Mouse (Mus musculus) MN1 (cell line): ENCODE data around the gene Scgb1c1.

Experiments
- DNase-seq: peaks from one replicate; pipeline ENCODE4 v3.0.0-alpha.2; 2016; ENCODE audit warnings: low spot score

Gene Scgb1c1

GRCm38 (mm10) chr7:140843806-140844205 is 1.5 kb upstream of the Scgb1c1 start:
- no peak for DNase-seq

GRCm38 (mm10) chr7:140845683-140846082 is 336 bp downstream of the Scgb1c1 start:
- no peak for DNase-seq

- no peak for DNase-seq
Measured at GRCm38 (mm10) chr7:140846676-140847075, 1.3 kb downstream of the Scgb1c1 start.

GRCm38 (mm10) chr7:140847755-140848580 is 2.6 kb downstream of the Scgb1c1 start, which contains the start of gene Odf3:
TSS of gene Odf3 (plus strand) at chr7:140847805.
- peak; percentile 61 for DNase-seq

- DNase-seq: no peak
Measured at GRCm38 (mm10) chr7:140848591-140848990, 3.2 kb downstream of the Scgb1c1 start.

- DNase-seq: no peak
Measured at GRCm38 (mm10) chr7:140851916-140852315, 6.6 kb downstream of the Scgb1c1 start.

- no peak for DNase-seq
Measured at GRCm38 (mm10) chr7:140853386-140853785, 8.0 kb downstream of the Scgb1c1 start.

GRCm38 (mm10) chr7:140854483-140854882 is 9.1 kb downstream of the Scgb1c1 start:
- DNase-seq: no peak

GRCm38 (mm10) chr7:140855181-140855580 is 9.8 kb downstream of the Scgb1c1 start:
- no peak for DNase-seq

- DNase-seq: peak; percentile 93
Measured at GRCm38 (mm10) chr7:140855860-140856784, 10.8 kb downstream of the Scgb1c1 start, which contains the start of gene Gm45785. TSS of gene Gm45785 (minus strand) at chr7:140856331.

GRCm38 (mm10) chr7:140856785-140857549 is 11.6 kb downstream of the Scgb1c1 start, which contains the start of gene Ric8a:
TSS of gene Ric8a (plus strand) at chr7:140856957.
- DNase-seq: peak; percentile 90

- peak; percentile 56 for DNase-seq
Measured at GRCm38 (mm10) chr7:140857550-140858505, 12.5 kb downstream of the Scgb1c1 start, which contains the start of gene Bet1l. TSS of gene Bet1l (minus strand) at chr7:140857577.

GRCm38 (mm10) chr7:140858746-140859145 is 13.4 kb downstream of the Scgb1c1 start:
- no peak for DNase-seq

- DNase-seq: no peak
Measured at GRCm38 (mm10) chr7:140859997-140860396, 14.7 kb downstream of the Scgb1c1 start.

- DNase-seq: no peak
Measured at GRCm38 (mm10) chr7:140860728-140861127, 15.4 kb downstream of the Scgb1c1 start.

GRCm38 (mm10) chr7:140864761-140865160 is 19.4 kb downstream of the Scgb1c1 start:
- DNase-seq: no peak

GRCm38 (mm10) chr7:140874224-140874623 is 28.9 kb downstream of the Scgb1c1 start:
- DNase-seq: no peak

GRCm38 (mm10) chr7:140877364-140877763 is 32.0 kb downstream of the Scgb1c1 start:
- DNase-seq: no peak

- no peak for DNase-seq
Measured at GRCm38 (mm10) chr7:140879355-140879754, 34.0 kb downstream of the Scgb1c1 start.

- no peak for DNase-seq
Measured at GRCm38 (mm10) chr7:140880419-140880818, 35.1 kb downstream of the Scgb1c1 start.
